Mouse (Mus musculus): ENCODE measurements around the gene Gas7.

Gas7 gene

GRCm38 (mm10) chr11:67537353-67537752 is 82.1 kb downstream of the Gas7 start:
- no peak for DNase-seq

GRCm38 (mm10) chr11:67538557-67538956 is 83.3 kb downstream of the Gas7 start:
- DNase-seq = no peak

GRCm38 (mm10) chr11:67544656-67545432 is 89.6 kb downstream of the Gas7 start:
- peak; percentile 34 for DNase-seq

- DNase-seq = peak; percentile 27
Observed at GRCm38 (mm10) chr11:67546582-67546981, 91.3 kb downstream of the Gas7 start.

DNA sequence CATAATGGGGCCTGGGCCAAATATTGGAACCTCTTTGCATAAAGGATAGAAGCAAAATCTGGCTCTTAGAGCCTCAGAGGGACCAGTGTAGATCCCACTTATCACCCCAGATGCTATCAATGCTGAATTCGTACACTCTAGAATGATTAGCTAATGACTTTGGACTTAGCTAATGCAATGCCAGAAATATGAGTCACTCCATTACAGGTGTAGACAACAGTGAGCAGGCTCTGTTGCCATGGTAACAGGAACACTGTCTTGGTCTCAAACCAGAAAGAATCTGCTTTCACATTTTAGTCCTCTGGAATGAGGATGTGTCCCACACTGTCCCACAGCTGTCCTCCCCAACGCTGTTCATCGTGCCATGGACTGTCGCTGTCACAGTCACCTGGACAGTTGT is 94.1 kb downstream of the Gas7 start:
- DNase-seq = no peak

DNA sequence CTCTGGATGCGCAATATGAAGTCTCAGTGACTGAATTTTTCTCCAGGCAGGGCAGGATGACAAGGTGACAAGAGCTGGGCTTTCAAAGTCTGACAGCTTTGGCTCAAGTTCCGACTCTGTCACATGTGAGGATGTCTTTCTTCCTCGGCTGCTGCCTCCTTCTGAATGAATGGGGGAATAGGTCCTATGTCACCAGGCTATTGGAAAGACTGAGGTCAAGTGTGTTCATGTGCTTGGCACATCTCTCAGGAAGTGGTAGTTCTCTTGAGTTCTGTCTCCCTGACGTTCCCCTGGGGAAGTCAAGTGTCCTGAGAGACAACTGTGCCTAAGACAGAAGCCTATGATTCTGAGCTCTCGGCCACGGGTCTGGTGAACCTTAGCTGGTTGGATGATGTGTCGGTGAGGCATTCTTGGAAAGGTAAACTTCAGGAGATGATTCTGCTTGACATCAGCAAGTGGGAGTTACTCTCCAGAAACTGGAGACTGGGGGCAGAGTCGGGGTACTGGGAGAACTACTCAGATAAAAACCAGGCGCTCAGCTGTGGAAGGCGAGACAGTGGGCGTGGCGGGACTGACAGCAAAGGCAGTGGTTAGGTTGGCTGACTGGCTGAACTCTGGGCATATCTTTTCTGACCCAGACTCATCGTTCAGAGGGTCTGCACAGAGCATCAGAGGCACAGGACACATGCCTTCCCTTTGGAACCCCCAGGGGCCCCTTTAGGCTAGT is 94.7 kb downstream of the Gas7 start:
- DNase-seq = no peak

GRCm38 (mm10) chr11:67552400-67552799 is 97.2 kb downstream of the Gas7 start:
- no peak for DNase-seq

- DNase-seq = no peak
Observed at GRCm38 (mm10) chr11:67554276-67554675, 99.0 kb downstream of the Gas7 start.

DNA sequence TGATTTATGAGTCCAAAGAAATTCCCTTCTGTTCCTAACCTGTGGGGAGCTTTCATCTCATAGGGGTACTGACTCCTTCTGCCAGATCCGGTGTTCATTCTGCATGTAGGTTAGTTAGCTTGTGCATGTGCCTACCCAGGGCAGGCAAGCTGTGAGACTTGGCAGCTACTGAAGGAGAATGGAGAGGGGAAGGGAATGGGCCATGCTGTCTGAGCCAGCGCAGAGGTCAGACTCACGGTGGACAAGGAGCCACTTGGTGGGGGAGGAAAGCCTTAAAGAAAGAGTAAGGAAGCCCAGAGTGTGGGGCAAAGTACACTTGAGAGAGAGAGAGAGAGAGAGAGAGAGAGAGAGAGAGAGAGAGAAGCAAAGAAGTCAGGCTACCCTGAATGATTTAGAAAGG is 101.1 kb downstream of the Gas7 start:
- no peak for DNase-seq

DNA sequence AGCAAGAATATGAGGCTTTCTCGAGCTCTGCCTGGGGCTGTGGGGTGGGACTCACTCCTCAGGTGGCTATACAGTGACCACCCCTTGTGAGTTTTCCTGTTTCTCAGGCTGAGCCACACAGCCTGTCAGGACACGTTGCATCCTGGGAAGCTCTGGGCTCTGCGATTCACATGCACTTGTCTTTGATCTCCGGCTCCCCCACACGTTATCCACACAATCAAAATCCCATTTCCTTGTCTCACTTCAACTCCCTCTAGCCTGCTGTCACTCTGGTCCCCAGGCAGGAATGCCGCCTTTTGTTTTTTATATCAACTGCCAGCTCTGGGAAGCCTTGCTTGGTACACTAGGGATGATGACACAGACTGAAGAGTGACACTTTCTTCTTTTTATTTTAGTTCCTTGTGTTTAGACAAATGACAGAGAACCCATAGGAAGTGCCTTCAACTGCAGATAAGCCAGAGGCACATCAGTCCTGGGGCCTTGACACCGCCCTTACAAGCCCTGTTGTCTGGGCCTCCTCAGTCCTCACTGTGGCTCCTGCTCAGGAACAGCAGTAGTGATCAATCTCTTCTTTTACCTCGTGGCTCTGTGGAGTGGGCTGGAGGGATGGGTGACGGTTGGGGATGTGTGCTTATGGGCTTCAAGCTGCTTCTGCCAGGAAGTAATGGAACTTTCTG is 103.7 kb downstream of the Gas7 start:
- peak; percentile 42 for DNase-seq

GRCm38 (mm10) chr11:67559522-67559921 is 104.3 kb downstream of the Gas7 start:
- no peak for DNase-seq

DNA sequence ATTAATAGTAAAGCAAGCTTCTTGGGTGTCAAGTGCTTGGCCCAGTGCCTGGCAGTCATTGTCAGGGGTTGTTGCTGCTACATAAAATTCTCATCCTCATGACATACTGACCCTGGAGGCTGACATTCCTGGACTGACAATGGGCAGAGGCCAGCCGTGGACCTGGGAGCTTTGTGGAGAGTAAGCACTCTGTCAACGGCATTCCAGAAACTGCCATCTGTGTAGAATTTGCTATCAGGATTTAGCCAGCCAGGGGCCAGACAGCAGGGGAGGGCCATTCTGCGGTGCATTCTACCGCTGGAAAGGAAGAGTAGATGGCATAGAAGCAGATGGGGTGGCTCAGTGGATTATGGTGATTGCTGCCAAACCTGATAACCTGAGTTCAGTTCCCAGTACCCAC is 106.4 kb downstream of the Gas7 start:
- DNase-seq = no peak

DNA sequence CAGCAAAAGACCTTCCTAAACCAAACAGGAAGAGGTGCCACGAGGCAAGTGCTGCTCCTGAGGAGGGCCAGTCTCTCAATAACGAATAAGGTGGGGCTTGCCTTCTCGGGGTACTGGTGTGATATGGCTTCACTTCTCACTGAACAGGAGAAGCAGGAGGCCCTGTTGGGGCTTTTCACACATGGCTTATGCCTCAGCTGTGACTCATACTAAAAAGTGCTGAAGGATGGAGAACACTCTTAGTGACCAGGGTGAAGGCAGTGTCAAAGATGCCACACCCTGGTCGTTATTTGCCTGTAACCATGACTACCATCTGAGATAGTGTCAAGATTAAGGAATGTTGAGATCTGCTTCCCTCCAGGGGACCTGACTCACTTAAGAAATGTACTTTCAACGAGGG is 107.9 kb downstream of the Gas7 start:
- DNase-seq = no peak

DNA sequence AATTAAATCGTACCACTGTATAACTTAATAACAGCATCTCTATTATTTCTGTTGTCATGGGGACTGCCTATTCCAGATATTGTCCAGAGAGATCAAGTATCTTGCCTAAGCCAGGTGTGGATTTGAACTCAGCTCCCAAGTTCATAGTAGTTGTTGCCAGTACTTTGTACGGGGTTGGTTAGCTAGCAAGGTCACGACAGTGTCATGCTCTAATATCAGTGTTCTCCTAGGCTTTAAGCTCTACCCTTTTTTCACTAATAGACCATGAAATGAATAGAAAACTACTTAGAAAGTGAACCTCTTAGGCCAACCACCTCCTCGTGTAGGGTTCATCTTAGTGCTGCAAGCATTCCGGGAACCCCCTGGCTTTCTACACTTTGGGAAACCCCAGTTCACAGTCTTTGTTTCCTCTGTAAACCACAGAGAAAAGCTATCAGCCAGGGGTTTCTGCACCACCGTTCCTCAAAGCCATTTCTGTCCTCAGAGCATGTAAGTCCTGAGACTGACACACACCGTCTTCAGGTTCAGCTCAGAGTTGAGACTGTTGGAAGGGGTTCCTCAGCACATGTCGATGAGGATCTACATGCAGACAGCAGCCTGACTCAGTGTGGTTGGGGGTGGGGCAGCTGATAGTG is 108.9 kb downstream of the Gas7 start:
- DNase-seq = no peak

DNA sequence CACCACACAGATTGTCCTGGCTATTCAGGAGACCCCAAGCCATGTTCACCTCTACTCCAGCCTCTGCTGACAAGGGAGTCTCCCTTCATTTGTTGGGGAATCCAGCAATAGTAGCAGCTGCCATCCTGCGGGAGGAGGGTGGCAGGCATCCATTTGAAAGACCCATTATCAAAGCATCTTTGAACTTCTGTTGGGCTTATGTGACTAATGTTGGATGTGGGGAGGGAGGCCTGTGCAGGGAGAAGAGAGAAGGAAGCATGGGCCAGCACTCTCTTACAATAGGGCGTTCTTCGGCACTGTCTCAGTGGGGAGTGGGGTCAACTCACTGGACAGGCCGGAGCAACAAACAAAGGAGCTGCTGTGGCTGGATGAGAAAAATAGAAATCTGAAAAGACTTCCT is 110.3 kb downstream of the Gas7 start:
- DNase-seq = no peak

DNA sequence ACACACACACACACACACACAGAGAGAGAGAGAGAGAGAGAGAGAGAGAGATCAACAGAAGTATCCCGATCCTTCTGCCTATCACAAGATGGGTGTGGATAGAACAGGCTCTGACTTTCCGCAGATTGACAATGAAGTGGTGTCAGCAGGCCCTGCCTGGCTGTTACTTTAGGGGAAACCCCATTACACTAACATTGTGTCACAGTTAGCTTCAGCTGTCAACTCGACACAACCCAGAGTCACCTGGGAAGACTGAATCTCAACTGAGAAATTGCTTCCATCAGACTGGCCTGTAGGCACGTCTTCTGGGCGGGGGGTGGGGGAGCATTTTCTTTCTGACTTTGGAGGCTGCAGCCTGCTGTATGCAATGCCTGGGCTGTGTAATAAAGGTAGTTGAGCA is 111.5 kb downstream of the Gas7 start:
- no peak for DNase-seq

GRCm38 (mm10) chr11:67567184-67567583 is 111.9 kb downstream of the Gas7 start:
- DNase-seq = no peak

- DNase-seq = no peak
Observed at GRCm38 (mm10) chr11:67567991-67568390, 112.8 kb downstream of the Gas7 start.

DNA sequence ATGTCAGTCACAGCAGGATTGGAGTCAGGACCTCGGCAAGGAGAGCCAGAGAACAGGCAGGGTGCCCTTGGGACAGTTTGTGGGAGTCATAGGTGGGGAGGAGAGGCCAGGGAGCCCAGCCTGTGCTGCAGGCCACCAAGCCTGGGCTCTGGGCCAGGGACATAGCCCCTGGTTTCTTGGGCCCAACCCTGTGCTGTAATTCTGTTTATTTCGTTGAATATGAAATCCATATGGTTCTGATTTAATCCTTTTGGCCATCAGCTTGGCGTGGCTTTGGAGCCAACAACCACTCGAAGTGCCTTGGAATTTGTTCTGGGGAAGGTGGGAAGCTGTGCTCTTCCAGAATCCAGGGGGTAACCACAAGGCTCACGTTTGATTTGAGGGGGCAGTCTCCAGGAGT is 113.6 kb downstream of the Gas7 start:
- no peak for DNase-seq

- DNase-seq = no peak
Observed at GRCm38 (mm10) chr11:67570947-67571346, 115.7 kb downstream of the Gas7 start.

- DNase-seq = no peak
Observed at GRCm38 (mm10) chr11:67574344-67574743, 119.1 kb downstream of the Gas7 start.

DNA sequence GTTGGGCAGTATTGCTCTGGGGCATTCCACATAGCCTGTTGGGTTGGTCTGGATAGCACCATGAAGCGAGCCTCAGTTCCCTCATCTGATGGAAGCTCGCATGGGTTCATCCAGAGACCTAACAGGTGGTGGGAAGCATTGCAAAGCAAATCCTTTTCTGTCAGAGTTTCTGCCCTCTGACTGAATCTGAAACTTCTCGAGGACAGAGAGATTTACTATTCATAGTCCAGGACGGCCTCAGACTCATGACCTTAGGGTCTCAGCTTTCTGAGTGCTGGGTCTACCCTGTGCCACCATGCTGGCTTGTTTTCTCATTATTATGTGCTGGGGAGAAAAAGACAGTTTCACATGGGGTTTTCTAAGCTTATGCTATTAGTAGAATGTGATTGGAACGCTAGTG is 122.2 kb downstream of the Gas7 start:
- DNase-seq = no peak

- no peak for DNase-seq
Observed at GRCm38 (mm10) chr11:67577994-67578393, 122.8 kb downstream of the Gas7 start.
